In the genomic region with DNA sequence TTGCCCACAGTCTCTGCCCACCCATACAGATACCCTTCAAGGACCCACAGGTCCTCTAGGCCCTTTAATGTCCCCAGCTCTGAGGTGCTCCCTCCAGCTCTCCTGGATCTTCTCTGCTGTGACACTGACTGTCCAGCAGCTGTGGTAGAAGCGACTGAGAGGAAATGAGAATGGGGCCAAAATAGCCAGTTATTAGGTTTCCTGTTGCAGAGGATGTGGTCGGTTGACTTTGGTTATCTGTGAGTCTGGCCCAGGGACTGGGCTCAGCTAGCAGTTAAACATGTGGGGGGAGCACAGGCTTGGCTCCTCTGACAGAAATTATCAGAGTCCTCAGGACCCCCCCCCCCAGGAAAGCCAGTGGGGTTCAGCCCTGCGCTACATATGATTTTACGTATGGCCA, we compare ENCODE assay signal across 10 mouse cellular contexts. TPM values are rescaled to one million over a fixed set of nuclear protein-coding genes. Genes with fewer than 3 reads are reported as not detected.
DNase-seq lines count a peak whose midpoint lies in the region; ATAC-seq lines count a peak whose summit lies in the region.
"Had no signal": no experiment of that assay in that cellular context is flagged by ENCODE, and none has a peak within 500 bp of the region (broad histone marks: within the 10 kb centered on the region; RNA-seq: fewer than 3 reads in every experiment).

No protein-coding gene starts in this region.

- DNase-seq in thymus, postnatal 4 days: peak; percentile 15
- DNase-seq in thymus, postnatal 10 days (ENCODE audit: low spot score in 2 of 2): no peak
- peak; percentile 46 for DNase-seq in liver
- DNase-seq in gastrocnemius, postnatal 14 days: no peak
- DNase-seq in spleen, postnatal 4 days (ENCODE audit: low spot score in 2 of 2): no peak

- no peak overlapping the region for H3K4me2 ChIP-seq in intestine, embryonic 15.5 days (replicated peaks)
- H3K4me2 ChIP-seq in intestine, embryonic 16.5 days (ENCODE audit: low read depth, low read length): no peak overlapping the region
- H3K4me2 ChIP-seq in forebrain, embryonic 13.5 days: no peak overlapping the region
- H3K4me2 ChIP-seq: stomach, embryonic 15.5 days had no signal

- 0 out of 2 replicates have a peak, but pooled peaks cover 8% of the 10 kb centered on the region for H3K4me1 ChIP-seq in intestine, embryonic 15.5 days (replicated peaks)
- H3K4me1 ChIP-seq in intestine, embryonic 16.5 days (ENCODE audit: control insufficient read depth, insufficient read depth, low read length): peaks cover 11% of the 10 kb centered on the region
- H3K4me1 ChIP-seq in forebrain, embryonic 13.5 days: no peaks in the 10 kb centered on the region

- H3K9ac ChIP-seq in intestine, embryonic 15.5 days: no peak overlapping the region
- H3K9ac ChIP-seq in intestine, embryonic 16.5 days (ENCODE audit: low read depth, low read length): no peak overlapping the region
- no peak overlapping the region for H3K9ac ChIP-seq in forebrain, embryonic 13.5 days
- H3K9ac ChIP-seq: stomach, embryonic 15.5 days had no signal

- no peaks in the 10 kb centered on the region for H3K9me3 ChIP-seq in intestine, embryonic 15.5 days
- no peaks in the 10 kb centered on the region for H3K9me3 ChIP-seq in intestine, embryonic 16.5 days (ENCODE audit: control insufficient read depth, low read length)
- no peaks in the 10 kb centered on the region for H3K9me3 ChIP-seq in forebrain, embryonic 13.5 days (replicated peaks)
- H3K9me3 ChIP-seq: stomach, embryonic 15.5 days had no signal

- no peaks in the 10 kb centered on the region for H3K27me3 ChIP-seq in intestine, embryonic 15.5 days (replicated peaks)
- no peaks in the 10 kb centered on the region for H3K27me3 ChIP-seq in intestine, embryonic 16.5 days (replicated peaks; ENCODE audit: control insufficient read depth, insufficient read depth, low read length)
- no peaks in the 10 kb centered on the region for H3K27me3 ChIP-seq in forebrain, embryonic 13.5 days
- H3K27me3 ChIP-seq: stomach, embryonic 15.5 days had no signal

- no peaks in the 10 kb centered on the region for H3K36me3 ChIP-seq in intestine, embryonic 15.5 days
- H3K36me3 ChIP-seq in intestine, embryonic 16.5 days (ENCODE audit: control insufficient read depth, insufficient read depth, low read length): no peaks in the 10 kb centered on the region
- H3K36me3 ChIP-seq in forebrain, embryonic 13.5 days (ENCODE audit: poor library complexity, severe bottlenecking): peaks cover 9% of the 10 kb centered on the region; the same call in 1 of the 2 replicates
- H3K36me3 ChIP-seq: stomach, embryonic 15.5 days had no signal

- H3K27ac ChIP-seq in intestine, embryonic 15.5 days: no peak overlapping the region
- no peak overlapping the region for H3K27ac ChIP-seq in intestine, embryonic 16.5 days (ENCODE audit: low read length)
- no peak overlapping the region for H3K27ac ChIP-seq in forebrain, embryonic 13.5 days
- H3K27ac ChIP-seq: stomach, embryonic 15.5 days had no signal

- no peak overlapping the region for H3K4me3 ChIP-seq in intestine, embryonic 15.5 days (replicated peaks)
- H3K4me3 ChIP-seq in intestine, embryonic 16.5 days (ENCODE audit: low read length): no peak overlapping the region
- H3K4me3 ChIP-seq in forebrain, embryonic 13.5 days: no peak overlapping the region
- H3K4me3 ChIP-seq: stomach, embryonic 15.5 days had no signal

- WGBS in intestine, embryonic 15.5 days: 66% methylated on average over 4 of the region's 4 CpGs
- 74% methylated on average over 4 of the region's 4 CpGs for WGBS in intestine, embryonic 16.5 days
- 94% methylated on average over 4 of the region's 4 CpGs for WGBS in forebrain, embryonic 13.5 days

- intact Hi-C loops in gastrocnemius, postnatal 14 days (cut with DNase I; ENCODE audit: low total_unique reads): no loop called here

- 0 out of 2 replicates have a peak, but pooled peaks have one; percentile 12 for ATAC-seq in intestine, embryonic 15.5 days
- ATAC-seq in intestine, embryonic 16.5 days: no peak
- ATAC-seq in forebrain, embryonic 13.5 days: no peak
- ATAC-seq: midbrain, embryonic 16.5 days had no signal

RNA-seq across cellular contexts. Expression of a gene that starts 19.7 kb away (rescaled TPM):
- 0.99 and 1.4 TPM in 2 replicates for polyA plus RNA-seq in intestine, embryonic 15.5 days (2015; fragmentation: Nextera tagmentation; extraction: Ambion mirVana)
- polyA plus RNA-seq in intestine, embryonic 16.5 days (2015; fragmentation: Nextera tagmentation; extraction: Ambion mirVana): 0.80 and 0.88 TPM in 2 replicates
- polyA plus RNA-seq in forebrain, embryonic 13.5 days (2015; fragmentation: Nextera tagmentation; extraction: Ambion mirVana): 2.1 and 2.5 TPM in 2 replicates
- 1 to 10 TPM; 1.3 to 1.4 TPM for total RNA-seq in gastrocnemius, postnatal 14 days (2021)

Comparison
In these comparisons a context has a peak if more than half of its experiments do, and no peak if none do; other contexts are left out.
1. DNase-seq: peak in thymus, postnatal 4 days (single experiment) and liver (single experiment); none in thymus, postnatal 10 days (0 of 2), gastrocnemius, postnatal 14 days (single experiment) and spleen, postnatal 4 days (0 of 2).